Mouse (Mus musculus) layer of hippocampus, postnatal 36 days (tissue): Measurements from ENCODE around the gene Dazap1. TPM values are rescaled to one million over a fixed set of nuclear protein-coding genes. Genes with fewer than 3 reads are reported as not detected.

Experiments used
- DNase-seq, 2 experiments: peaks; one replicate each; pipeline ENCODE4 v3.0.0; 2022
- total RNA-seq, 2 experiments: library from RNA; stranded (reverse); gene quantifications; 2 replicates each; pipeline ENCODE4 v1.2.3; 2021

Gene Dazap1
- total RNA-seq, 2 experiments from 2014 or later, result 82.6 to 100 TPM

GRCm38 (mm10) chr10:80250059-80250458 is 11.2 kb upstream of the Dazap1 start:
- no peak for DNase-seq

DNA sequence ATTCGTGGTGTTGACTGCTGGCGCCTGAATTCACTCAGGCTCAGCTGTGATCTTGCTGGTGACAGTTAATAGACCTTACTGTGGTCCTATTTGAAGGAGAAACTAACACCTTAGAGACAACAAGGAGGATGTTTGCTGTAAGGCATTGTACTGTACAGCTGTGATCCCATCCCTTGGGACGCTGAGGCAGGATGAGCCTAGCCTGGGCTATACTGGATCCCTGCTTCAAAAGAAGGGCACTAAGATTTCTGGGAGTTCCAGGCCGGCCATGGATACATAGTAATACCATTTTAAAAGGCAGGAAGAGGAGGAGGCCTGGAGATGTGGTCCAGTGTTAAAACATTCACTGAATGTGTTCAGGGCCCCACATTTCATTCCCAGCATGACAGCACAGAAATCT is 10.7 kb upstream of the Dazap1 start:
- no peak for DNase-seq

DNA sequence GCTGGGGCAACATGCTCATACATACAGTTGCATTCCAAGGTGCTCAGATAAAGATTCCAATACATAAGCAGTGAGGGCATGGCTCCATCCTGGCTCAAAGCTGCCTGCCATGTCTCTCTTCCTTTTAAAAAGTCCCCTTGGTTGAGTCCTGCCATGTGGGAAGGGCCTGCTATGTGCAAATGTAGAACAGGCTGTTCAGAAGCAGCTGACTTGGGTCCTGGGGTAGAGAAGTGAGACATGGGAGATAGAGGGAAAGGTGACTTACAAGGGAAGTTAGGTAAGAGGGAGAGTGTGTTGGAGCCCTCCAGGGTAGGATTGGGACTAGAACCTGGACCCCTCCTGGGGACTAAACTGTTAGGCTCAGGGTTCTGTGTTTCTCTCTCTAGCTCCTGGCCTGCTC is 9.3 kb upstream of the Dazap1 start:
- no peak for DNase-seq

DNA sequence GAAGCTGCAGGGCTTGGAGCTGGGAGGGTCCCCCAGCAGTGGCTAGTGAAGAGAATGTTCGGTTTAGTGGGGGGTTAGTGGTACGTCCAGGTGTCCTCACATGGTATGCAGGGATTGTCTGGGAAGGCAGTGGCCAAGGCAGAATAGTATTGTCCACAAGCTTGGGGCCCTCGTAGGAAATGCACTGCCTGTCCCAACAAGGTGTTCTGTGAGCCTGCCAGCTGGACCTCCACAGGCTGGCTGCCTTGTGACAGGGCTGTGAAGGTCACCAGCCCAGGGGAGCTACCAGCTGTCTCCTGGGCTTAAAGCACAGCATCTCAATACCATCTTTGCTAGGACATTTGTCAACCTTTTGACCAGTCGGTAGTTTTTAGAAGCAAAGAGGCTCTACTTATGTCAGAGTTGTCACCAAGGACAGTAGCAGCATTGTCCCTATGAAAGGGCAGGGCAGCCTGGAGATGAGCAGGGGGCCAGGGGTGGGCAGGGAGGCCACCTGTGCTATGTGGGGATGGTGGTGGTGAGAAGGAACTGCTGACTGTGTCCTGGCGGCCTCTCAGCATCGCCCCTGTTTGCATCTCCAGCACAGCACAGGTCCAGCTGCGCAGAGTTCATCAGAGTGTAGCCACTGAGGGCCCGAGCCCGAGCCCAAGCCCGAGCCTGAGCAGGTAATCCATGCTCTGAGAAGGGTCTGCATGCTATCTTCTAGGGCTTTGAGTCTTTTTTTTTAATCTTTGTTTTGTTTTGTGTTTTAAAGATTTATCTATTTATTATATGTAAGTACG is 8.6 kb upstream of the Dazap1 start:
- DNase-seq, result no peak

- no peak for DNase-seq
Measured at GRCm38 (mm10) chr10:80253551-80253950, 7.7 kb upstream of the Dazap1 start.

DNA sequence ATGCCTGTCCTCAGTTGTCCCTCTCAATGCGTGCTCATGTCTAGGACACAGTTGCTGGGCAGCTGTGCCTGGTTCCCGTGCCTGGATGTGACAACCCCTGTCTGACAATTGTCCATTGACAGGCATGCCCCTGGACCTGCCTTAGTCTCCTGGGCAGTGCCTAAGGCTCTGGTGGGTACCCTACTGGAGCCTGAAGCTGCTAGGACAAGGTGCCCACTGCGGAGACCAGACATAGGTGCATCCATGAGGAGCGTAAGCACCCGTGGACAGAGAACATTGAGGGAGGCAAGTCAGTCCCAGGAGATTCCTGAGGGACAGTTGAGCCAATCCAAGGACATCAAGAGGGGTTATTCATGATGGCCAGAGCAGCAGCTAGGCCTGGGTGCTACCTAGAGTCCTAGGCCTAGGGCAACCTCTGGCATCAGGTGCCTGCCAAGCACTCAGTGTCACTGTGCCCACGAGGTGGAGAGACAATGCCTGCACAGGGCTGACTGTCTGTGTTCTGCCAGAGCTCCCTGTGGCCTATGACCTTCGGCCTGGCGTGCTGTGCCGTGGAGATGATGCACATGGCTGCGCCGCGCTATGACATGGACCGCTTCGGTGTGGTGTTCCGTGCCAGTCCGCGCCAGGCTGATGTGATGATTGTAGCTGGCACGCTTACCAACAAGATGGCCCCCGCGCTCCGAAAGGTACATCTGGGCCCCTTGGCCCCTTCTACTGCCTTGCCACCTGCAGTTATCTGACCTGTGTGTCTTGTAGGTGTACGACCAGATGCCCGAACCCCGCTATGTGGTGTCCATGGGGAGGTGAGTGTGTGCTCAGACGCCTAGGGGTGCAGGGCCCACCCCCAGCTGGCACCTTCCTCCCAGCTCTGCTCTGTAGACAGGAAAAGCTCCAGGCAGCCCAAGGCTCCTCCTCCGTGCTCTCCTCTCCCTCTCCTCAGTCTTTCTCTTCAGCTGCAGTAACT is 6.7 kb upstream of the Dazap1 start:
- no peak for DNase-seq

- no peak for DNase-seq
Measured at GRCm38 (mm10) chr10:80255881-80256535, 5.3 kb upstream of the Dazap1 start.

GRCm38 (mm10) chr10:80257936-80258335 is 3.4 kb upstream of the Dazap1 start:
- DNase-seq, result no peak

GRCm38 (mm10) chr10:80258752-80259462 is 2.4 kb upstream of the Dazap1 start:
- DNase-seq, result no peak

DNA sequence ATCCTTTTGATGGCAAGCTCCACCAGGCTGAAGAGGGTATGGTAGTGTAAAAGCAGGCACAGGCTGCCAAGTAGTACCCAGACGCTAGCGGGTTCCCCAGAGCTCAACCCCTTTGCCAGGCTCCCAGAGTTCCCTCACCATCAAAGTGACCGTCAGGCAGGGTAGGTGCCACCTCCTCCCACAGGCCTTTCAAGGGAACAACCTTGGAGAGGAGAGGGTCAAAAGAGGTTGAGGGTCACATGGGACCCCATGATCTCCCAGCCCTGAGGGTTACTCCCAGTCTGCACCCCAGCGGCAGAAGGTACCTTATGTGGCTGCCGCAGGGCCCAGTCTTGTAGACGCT is 1.9 kb upstream of the Dazap1 start:
- DNase-seq, result no peak

GRCm38 (mm10) chr10:80259861-80260641 is 1.2 kb upstream of the Dazap1 start:
- peak; percentile 56 to 74 for DNase-seq

GRCm38 (mm10) chr10:80261585-80261968 is 291 bp downstream of the Dazap1 start:
- peak; percentile 84 to 88 for DNase-seq

DNA sequence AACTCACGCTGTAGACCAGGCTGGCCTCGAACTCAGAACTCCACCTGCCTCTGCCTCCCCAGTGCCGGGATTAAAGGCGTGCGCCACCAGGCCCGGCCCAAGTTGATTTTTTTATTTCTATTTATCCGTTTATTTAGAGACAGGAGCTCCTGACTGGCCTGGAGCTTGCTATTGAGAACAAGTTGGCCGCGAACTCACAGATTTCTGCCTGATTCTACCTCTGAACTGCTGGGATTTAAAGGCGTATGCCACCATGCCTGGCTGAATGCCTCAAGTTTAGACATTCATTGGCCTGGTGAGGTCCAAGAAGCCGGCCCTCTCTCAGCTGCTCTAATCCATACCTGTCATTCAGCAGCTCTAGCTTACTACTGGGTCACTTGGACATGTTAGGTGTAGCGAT is 883 bp downstream of the Dazap1 start:
- no peak for DNase-seq

DNA sequence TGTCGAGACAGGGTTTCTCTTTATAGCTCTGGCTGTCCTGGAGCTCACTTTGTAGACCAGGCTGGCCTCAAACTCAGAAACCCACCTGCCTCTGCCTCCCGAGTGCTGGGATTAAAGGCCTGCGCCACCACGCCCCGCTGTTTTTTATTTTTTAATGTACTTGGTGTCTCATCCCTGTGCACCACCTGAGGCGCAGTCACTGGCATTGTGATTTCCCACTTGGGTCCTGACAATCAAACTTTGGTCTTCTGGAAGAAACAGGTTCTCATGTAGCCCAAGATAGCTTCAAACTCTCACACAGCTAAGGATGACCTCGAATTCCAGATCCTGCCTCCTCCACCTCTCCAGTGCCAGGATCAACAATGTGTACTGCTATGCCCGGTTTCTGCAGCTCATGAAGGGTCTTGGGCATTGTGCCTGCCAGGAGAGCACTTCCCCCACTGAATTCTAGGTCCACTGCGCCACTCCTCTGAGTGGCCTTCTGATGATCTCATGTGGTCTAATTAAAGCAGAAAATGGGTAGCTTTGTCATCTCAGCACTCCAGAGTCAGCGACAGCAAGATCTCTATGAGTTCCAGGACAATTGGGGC is 1.6 kb downstream of the Dazap1 start:
- no peak for DNase-seq

- peak; percentile 98 to 99 for DNase-seq
Measured at GRCm38 (mm10) chr10:80264341-80265148, 3.3 kb downstream of the Dazap1 start.

- no peak for DNase-seq
Measured at GRCm38 (mm10) chr10:80265149-80265486, 3.8 kb downstream of the Dazap1 start.

GRCm38 (mm10) chr10:80270099-80270498 is 8.8 kb downstream of the Dazap1 start:
- DNase-seq, result no peak

- no peak for DNase-seq
Measured at GRCm38 (mm10) chr10:80270734-80271181, 9.5 kb downstream of the Dazap1 start.

DNA sequence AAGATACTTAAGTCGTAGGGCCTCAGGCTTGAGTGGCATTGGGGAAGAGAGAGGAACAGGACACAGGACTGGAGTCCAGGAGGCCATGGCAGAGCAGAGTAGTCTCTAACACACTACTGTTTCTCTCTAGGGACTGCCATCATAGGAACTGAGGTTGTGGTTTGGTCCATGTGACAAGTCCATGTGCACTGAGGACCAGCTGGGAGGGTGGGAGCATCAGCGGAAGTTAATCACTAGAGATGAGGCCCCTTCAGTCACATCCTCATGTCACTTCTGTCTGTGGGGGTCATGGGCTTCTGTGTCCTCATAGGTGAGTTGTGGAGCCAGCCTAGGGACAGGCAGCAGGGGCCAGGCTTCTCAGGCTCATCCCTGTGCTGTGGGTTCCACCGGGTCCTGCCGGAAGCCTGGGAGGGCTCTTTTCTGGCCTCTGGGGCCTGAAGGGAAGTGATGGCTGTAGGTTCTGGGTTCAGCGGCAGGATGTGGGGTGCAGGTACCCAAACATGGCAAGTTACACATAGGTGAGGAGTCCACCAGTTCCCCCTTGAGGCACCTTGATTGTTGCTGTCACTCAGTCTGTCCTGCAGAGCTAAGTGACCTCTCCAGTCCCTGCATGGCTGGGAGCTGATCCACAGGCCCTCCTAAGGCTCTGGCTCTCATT is 10.0 kb downstream of the Dazap1 start:
- DNase-seq, result no peak
